Mouse (Mus musculus) cortical plate, adult 2 months (tissue): ENCODE data around the gene Ranbp9.

Experiments used
- CTCF ChIP-seq: fragments of 200-500 bp; IDR thresholded peaks from 2 replicates; pipeline ENCODE4 v1.5.1; 2011; ENCODE audit warnings: mild to moderate bottlenecking, control low read depth, low read length; ENCODE audit not compliant: insufficient read depth; ENCODE audit errors: extremely low read depth
- POLR2A ChIP-seq: fragments of 200-500 bp; IDR thresholded peaks from 2 replicates; pipeline ENCODE4 v1.6.1; 2011; ENCODE audit warnings: mild to moderate bottlenecking, low read length, control low read depth; ENCODE audit not compliant: insufficient read depth; ENCODE audit errors: extremely low read depth

GRCm38 (mm10) chr13:43370063-43370462 is 111.0 kb downstream of the Ranbp9 start:
- no peak for TF ChIP-seq POLR2A
- no peak for TF ChIP-seq CTCF
